15 mouse cellular contexts compared by ENCODE assay signal in genomic region chr17:67726601-67727000, GRCm38 (mm10). TPM values are rescaled to one million over a fixed set of nuclear protein-coding genes. Genes with fewer than 3 reads are reported as not detected.
"Had no signal": no experiment of that assay in that cellular context is flagged by ENCODE, and none has a peak within 500 bp of the region (broad histone marks: within the 10 kb centered on the region; RNA-seq: fewer than 3 reads in every experiment).

No protein-coding gene starts in this region.

- H3K27me3 ChIP-seq: limb, embryonic 15.5 days; midbrain, embryonic 12.5 days; neural tube, embryonic 13.5 days had no signal

- H3K9me3 ChIP-seq: limb, embryonic 15.5 days; midbrain, embryonic 12.5 days; neural tube, embryonic 13.5 days had no signal

- H3K4me1 ChIP-seq: limb, embryonic 15.5 days had no signal

- H3K36me3 ChIP-seq: limb, embryonic 15.5 days; midbrain, embryonic 12.5 days had no signal

- H3K27ac ChIP-seq: limb, embryonic 15.5 days; liver, embryonic 14.5 days; midbrain, embryonic 12.5 days; neural tube, embryonic 13.5 days had no signal

- H3K4me2 ChIP-seq: limb, embryonic 15.5 days; midbrain, embryonic 12.5 days; neural tube, embryonic 13.5 days had no signal

- H3K4me3 ChIP-seq: limb, embryonic 15.5 days; midbrain, embryonic 12.5 days; neural tube, embryonic 13.5 days had no signal

- ATAC-seq: intestine, embryonic 16.5 days; midbrain, embryonic 16.5 days had no signal

- DNase-seq: layer of hippocampus, adult 9-11 months; layer of hippocampus, postnatal 36 days; lung, adult 18-20 months; retina, postnatal 1 day; right cerebral cortex, postnatal 4 days; spleen, adult 18-20 months; thymus, adult 18-20 months; thymus, postnatal 36 days had no signal

- H3K9ac ChIP-seq: limb, embryonic 15.5 days; liver, embryonic 14.5 days; midbrain, embryonic 12.5 days; neural tube, embryonic 13.5 days had no signal

RNA-seq across cellular contexts. Expression of gene Lama1, which starts 29.5 kb away (rescaled TPM):
- total RNA-seq: megakaryocyte-erythroid progenitor cell, adult 5-6 weeks had no signal
